Mouse (Mus musculus) embryonic facial prominence, embryonic 12.5 days (tissue): ENCODE measurements around the gene Rnf149. TPM values are rescaled to one million over a fixed set of nuclear protein-coding genes. Genes with fewer than 3 reads are reported as not detected.
A peak's percentile ranks its signal among the peaks of the same experiment; 100 is the strongest.

Experiments
- ATAC-seq: fragments of 200-750 bp; cut with Nextera tagmentation; 2 replicates; pipeline ENCODE4 v1.8.0; 2017; ENCODE audit not compliant: insufficient number of reproducible peaks, insufficient read depth, low FRiP score, low TSS enrichment
- H3K27ac ChIP-seq: fragments of 300-500 bp; sonication (generic); 2 replicates; pipeline ENCODE4 v1.5.1; 2016; ENCODE audit warnings: mild to moderate bottlenecking
- H3K27me3 ChIP-seq: fragments of 300-500 bp; sonication (generic); 2 replicates; pipeline ENCODE4 v1.6.1; 2016; ENCODE audit warnings: mild to moderate bottlenecking, moderate library complexity
- H3K36me3 ChIP-seq: fragments of 300-500 bp; sonication (generic); 2 replicates; pipeline ENCODE4 v1.6.1; 2016; ENCODE audit warnings: mild to moderate bottlenecking
- H3K4me1 ChIP-seq: fragments of 300-500 bp; sonication (generic); 2 replicates; pipeline ENCODE4 v1.6.1; 2016
- H3K4me2 ChIP-seq: fragments of 300-500 bp; sonication (generic); replicated peaks from 2 replicates; pipeline ENCODE4 v1.6.1; 2016; ENCODE audit warnings: mild to moderate bottlenecking, moderate library complexity
- H3K4me3 ChIP-seq: fragments of 300-500 bp; sonication (generic); 2 replicates; pipeline ENCODE4 v1.5.1; 2016; ENCODE audit warnings: mild to moderate bottlenecking
- H3K9ac ChIP-seq: fragments of 300-500 bp; sonication (generic); 2 replicates; pipeline ENCODE4 v1.6.1; 2016; ENCODE audit warnings: mild to moderate bottlenecking, moderate library complexity
- H3K9me3 ChIP-seq: fragments of 300-500 bp; sonication (generic); 2 replicates; pipeline ENCODE4 v1.6.1; 2016; ENCODE audit warnings: mild to moderate bottlenecking, moderate library complexity
- WGBS: fragments of 180-500 bp; shearing (Covaris S2); methylation state at CpG from one replicate; pipeline ENCODE4 v1.1.7; 2016; 5-methylcytosine and 5-hydroxymethylcytosine counted together
- polyA plus RNA-seq: library from polyadenylated mRNA; unstranded; fragments of >200 nt; fragmentation: Nextera tagmentation; extraction: Ambion mirVana; gene quantifications from 2 replicates; pipeline ENCODE4 v1.2.1, GENCODE M21; 2016

Gene Rnf149
- polyA plus RNA-seq, 1 experiment from 2014 or later, result 36.2 TPM

GRCm38 (mm10) chr1:39573890-39574289 is 3.3 kb downstream of the Rnf149 start:
- H3K27ac ChIP-seq, result no peak overlapping the region
- H3K4me3 ChIP-seq, result no peak overlapping the region
- no peaks in the 10 kb centered on the region for H3K9me3 ChIP-seq
- no peaks in the 10 kb centered on the region for H3K27me3 ChIP-seq
- H3K36me3 ChIP-seq, result no peaks in the 10 kb centered on the region
- peaks cover 31% of the 10 kb centered on the region for H3K4me1 ChIP-seq
- no peak for ATAC-seq
- WGBS, result 83% methylated on average over 7 of the region's 7 CpGs
- no peak overlapping the region for H3K9ac ChIP-seq
- no peak overlapping the region for H3K4me2 ChIP-seq

GRCm38 (mm10) chr1:39571653-39572052 is 5.6 kb downstream of the Rnf149 start:
- Histone ChIP-seq H3K4me1 (peaks cover 26% of the 10 kb centered on the region), H3K9me3 (no peaks in the 10 kb centered on the region), H3K4me3 (no peak overlapping the region), H3K27ac (0 out of 2 replicates have a peak overlapping the region, but pooled peaks have one; percentile 1), H3K27me3 (no peaks in the 10 kb centered on the region), H3K36me3 (no peaks in the 10 kb centered on the region), H3K9ac (no peak overlapping the region), H3K4me2 (no peak overlapping the region)
- ATAC-seq, result no peak
- WGBS, result 47% methylated on average over 6 of the region's 6 CpGs

DNA sequence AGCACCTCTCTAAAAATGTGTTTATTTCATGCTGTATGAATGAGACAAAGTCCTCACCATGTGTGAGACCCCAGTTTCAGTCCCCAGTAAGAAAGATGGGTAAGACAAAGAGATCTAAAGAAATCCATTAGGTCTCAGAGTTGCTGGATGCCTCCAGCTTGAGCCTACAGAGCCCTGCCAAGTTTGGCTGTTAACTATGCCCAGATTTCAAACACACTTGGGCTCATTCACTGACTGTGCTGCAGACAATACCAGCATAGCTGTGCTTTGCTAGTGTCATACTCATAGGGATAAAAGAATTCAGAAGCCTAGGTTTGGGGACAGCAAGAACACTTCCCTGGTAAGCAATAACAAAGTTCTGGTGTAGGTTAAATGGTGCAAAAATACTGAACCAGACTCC is 9.1 kb downstream of the Rnf149 start:
- Histone ChIP-seq H3K4me2 (no peak overlapping the region), H3K27ac (no peak overlapping the region), H3K9ac (no peak overlapping the region), H3K27me3 (no peaks in the 10 kb centered on the region), H3K36me3 (0 out of 2 replicates have a peak, but pooled peaks cover 2% of the 10 kb centered on the region), H3K9me3 (no peaks in the 10 kb centered on the region), H3K4me1 (peaks cover 12% of the 10 kb centered on the region; the same call in 1 of the 2 replicates), H3K4me3 (no peak overlapping the region)
- no peak for ATAC-seq

GRCm38 (mm10) chr1:39564603-39565002 is 12.6 kb downstream of the Rnf149 start:
- Histone ChIP-seq H3K4me3 (no peak overlapping the region), H3K27ac (no peak overlapping the region), H3K4me1 (peaks cover 3% of the 10 kb centered on the region; the same call in 1 of the 2 replicates), H3K9ac (no peak overlapping the region), H3K9me3 (no peaks in the 10 kb centered on the region), H3K36me3 (peaks cover 12% of the 10 kb centered on the region; the same call in 1 of the 2 replicates), H3K4me2 (no peak overlapping the region), H3K27me3 (no peaks in the 10 kb centered on the region)
- WGBS, result 83% methylated on average over 3 of the region's 3 CpGs
- ATAC-seq, result no peak

DNA sequence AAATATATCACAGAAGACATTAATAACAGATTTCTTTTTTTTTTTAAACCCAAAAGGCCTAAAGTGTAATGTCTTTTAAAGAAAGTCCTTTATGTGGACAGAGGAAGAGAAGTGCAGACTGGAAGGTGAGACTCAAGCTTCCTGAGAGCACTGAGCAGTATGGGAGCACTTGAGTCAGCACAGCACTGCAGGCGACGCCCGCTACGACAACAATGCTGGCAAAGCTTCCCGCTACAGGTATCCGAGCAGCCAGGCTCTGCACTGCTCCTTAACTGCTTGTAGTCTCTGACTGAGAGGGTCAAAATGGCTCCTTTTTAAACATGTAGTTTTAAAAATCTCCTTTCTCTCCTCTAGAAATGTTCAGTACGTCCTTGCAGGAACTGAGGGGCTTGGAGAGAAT is 14.0 kb downstream of the Rnf149 start:
- H3K4me1 ChIP-seq, result peaks cover 3% of the 10 kb centered on the region; the same call in 1 of the 2 replicates
- 83% methylated on average over 7 of the region's 7 CpGs for WGBS
- H3K36me3 ChIP-seq, result peaks cover 18% of the 10 kb centered on the region
- no peaks in the 10 kb centered on the region for H3K9me3 ChIP-seq
- no peak overlapping the region for H3K27ac ChIP-seq
- no peaks in the 10 kb centered on the region for H3K27me3 ChIP-seq
- no peak overlapping the region for H3K4me2 ChIP-seq
- H3K4me3 ChIP-seq, result no peak overlapping the region
- H3K9ac ChIP-seq, result no peak overlapping the region
- ATAC-seq, result no peak

DNA sequence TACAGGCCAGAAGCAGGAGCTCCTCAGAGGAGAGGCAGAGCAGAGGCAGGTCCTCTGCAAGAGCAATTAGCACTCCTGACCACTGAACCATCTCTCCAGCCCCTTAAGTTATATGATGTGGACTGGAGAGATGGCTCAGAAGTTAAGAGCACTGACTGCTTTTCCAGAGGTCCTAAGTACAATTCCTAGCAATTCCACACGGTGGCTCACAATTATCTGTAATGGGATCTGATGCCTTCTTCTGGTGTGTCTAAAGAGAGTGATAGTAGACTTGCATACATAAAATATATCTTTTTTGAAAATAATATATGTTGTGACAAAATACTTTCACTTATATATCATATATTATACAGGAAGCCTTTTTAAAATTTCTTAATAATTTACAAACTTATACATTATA is 15.3 kb downstream of the Rnf149 start:
- Histone ChIP-seq H3K4me3 (no peak overlapping the region), H3K36me3 (peaks cover 18% of the 10 kb centered on the region), H3K9ac (no peak overlapping the region), H3K4me2 (no peak overlapping the region), H3K27me3 (no peaks in the 10 kb centered on the region), H3K4me1 (peaks cover 3% of the 10 kb centered on the region; the same call in 1 of the 2 replicates), H3K27ac (no peak overlapping the region), H3K9me3 (no peaks in the 10 kb centered on the region)
- no peak for ATAC-seq
- 46% methylated on average over 1 of the region's 1 CpGs for WGBS

DNA sequence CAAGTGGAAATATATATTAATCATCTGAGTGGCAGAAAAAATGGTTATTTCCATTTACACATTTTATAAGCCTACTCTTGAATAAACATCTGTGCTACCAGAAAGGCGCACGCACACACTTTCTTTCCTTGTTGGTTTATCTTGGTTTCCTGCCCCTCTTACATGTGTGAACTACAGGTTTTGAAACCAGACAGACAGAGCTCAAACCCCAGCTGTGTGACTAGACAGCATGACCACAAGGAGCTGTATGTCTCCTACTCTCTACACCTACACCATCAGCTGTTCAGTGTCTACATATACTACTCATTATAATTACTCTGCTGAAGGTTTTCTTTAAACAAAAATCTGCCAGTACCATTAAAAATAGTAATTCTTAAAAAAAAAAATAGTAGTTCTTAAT is 18.2 kb downstream of the Rnf149 start:
- Histone ChIP-seq H3K9me3 (no peaks in the 10 kb centered on the region), H3K27ac (no peak overlapping the region), H3K36me3 (peaks cover 37% of the 10 kb centered on the region), H3K9ac (no peak overlapping the region), H3K4me1 (no peaks in the 10 kb centered on the region), H3K4me2 (no peak overlapping the region), H3K4me3 (no peak overlapping the region), H3K27me3 (no peaks in the 10 kb centered on the region)
- WGBS, result 95% methylated on average over 2 of the region's 2 CpGs
- ATAC-seq, result no peak

- H3K9ac ChIP-seq, result no peak overlapping the region
These were observed 21.4 kb downstream of the Rnf149 start for GRCm38 (mm10) chr1:39555556-39556415.

DNA sequence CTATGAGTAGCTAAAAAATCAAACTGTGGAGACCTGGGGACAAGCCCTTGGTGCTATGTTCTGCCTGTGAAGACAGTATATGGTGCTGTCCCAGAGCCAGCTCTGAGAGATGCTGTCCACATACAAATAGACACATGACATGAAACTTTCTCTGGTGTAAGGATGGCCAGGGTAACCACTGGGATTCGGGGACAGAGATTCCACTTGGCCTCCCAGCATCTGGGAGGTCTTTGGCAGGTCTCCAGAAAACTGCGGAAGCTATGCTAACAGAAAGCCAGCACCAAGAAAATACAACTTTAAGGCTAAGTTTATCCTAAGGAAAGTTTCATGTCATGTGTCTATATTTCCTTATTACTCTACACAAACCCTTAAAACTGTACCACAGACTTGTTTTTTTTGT is 27.4 kb downstream of the Rnf149 start:
- peaks cover 58% of the 10 kb centered on the region for H3K36me3 ChIP-seq
- WGBS, result 83% methylated on average over 2 of the region's 2 CpGs
- no peaks in the 10 kb centered on the region for H3K27me3 ChIP-seq
- no peaks in the 10 kb centered on the region for H3K9me3 ChIP-seq
- no peaks in the 10 kb centered on the region for H3K4me1 ChIP-seq
- no peak overlapping the region for H3K4me3 ChIP-seq
- no peak overlapping the region for H3K27ac ChIP-seq
- H3K9ac ChIP-seq, result no peak overlapping the region
- no peak for ATAC-seq
- no peak overlapping the region for H3K4me2 ChIP-seq

More at GRCm38 (mm10) chr1:39555556-39556415, 21.4 kb downstream of the Rnf149 start:
- no peaks in the 10 kb centered on the region for H3K4me1 ChIP-seq
- H3K4me2 ChIP-seq, result no peak overlapping the region
- H3K4me3 ChIP-seq, result no peak overlapping the region
- H3K27ac ChIP-seq, result no peak overlapping the region
- peaks cover 50% of the 10 kb centered on the region for H3K36me3 ChIP-seq
- no peaks in the 10 kb centered on the region for H3K9me3 ChIP-seq
- ATAC-seq, result no peak
- 52% methylated on average over 9 of the region's 9 CpGs for WGBS
- H3K27me3 ChIP-seq, result no peaks in the 10 kb centered on the region

DNA sequence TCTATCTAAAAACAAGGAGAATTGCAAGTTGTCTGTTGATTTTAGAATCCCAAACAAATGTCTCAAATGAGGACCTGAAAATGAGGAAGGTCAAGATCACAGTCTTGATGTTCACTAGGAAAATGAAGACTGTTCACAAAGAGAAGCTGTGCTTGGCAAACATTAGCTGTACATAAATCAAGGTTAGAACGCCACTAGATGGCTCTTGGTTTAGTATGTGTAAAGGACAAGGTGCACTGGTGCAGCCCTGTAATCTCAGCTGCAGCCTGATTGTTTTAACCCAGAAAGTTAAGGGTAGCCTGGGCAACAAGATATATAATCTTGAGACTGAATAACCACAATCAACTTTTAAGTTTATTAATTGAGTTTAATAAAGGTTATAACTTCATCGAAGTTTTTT is 30.0 kb downstream of the Rnf149 start:
- no peak for ATAC-seq
- Histone ChIP-seq H3K9ac (no peak overlapping the region), H3K27ac (no peak overlapping the region), H3K4me3 (no peak overlapping the region), H3K36me3 (peaks cover 63% of the 10 kb centered on the region), H3K9me3 (no peaks in the 10 kb centered on the region), H3K4me2 (no peak overlapping the region), H3K27me3 (no peaks in the 10 kb centered on the region), H3K4me1 (no peaks in the 10 kb centered on the region)
- 74% methylated on average over 2 of the region's 2 CpGs for WGBS

GRCm38 (mm10) chr1:39546160-39546866 is 30.9 kb downstream of the Rnf149 start:
- Histone ChIP-seq H3K27me3 (no peaks in the 10 kb centered on the region), H3K27ac (no peak overlapping the region), H3K4me1 (no peaks in the 10 kb centered on the region), H3K4me2 (no peak overlapping the region), H3K4me3 (no peak overlapping the region), H3K9me3 (no peaks in the 10 kb centered on the region), H3K36me3 (peaks cover 61% of the 10 kb centered on the region), H3K9ac (no peak overlapping the region)
- WGBS, result 86% methylated on average over 6 of the region's 6 CpGs
- no peak for ATAC-seq

DNA sequence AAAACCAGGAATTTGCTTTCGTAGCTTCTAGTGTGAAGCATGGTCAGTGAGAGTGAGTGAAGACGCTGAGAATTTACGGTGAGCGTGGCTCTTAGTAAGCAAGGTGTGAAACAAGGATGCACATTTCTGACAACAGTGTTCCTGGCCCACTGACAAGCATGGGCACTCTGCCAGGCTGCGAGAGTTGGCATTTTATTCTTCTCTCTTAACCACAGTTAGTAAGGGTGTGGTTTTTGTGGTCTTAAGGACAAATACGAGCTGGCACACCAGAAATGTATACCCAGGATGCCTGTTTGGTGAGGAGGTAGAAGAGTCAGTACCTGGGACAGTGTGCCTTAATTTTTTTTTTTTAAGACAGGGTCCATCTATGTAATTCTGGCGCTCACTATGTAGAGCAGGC is 31.6 kb downstream of the Rnf149 start:
- Histone ChIP-seq H3K4me3 (no peak overlapping the region), H3K27ac (no peak overlapping the region), H3K9me3 (peaks cover 2% of the 10 kb centered on the region; the same call in 1 of the 2 replicates), H3K27me3 (no peaks in the 10 kb centered on the region), H3K36me3 (peaks cover 64% of the 10 kb centered on the region), H3K4me2 (no peak overlapping the region), H3K9ac (no peak overlapping the region), H3K4me1 (no peaks in the 10 kb centered on the region)
- no peak for ATAC-seq
- 94% methylated on average over 7 of the region's 7 CpGs for WGBS
